Mouse (Mus musculus) WW6 (cell line): ENCODE data around the gene Bag1.
A peak's percentile ranks its signal among the peaks of the same experiment; 100 is the strongest.

ENCODE experiments used
- DNase-seq: peaks from one replicate; pipeline ENCODE4 v3.0.0-alpha.2; 2013; ENCODE audit warnings: low read depth, low spot score

The Bag1 gene

DNA sequence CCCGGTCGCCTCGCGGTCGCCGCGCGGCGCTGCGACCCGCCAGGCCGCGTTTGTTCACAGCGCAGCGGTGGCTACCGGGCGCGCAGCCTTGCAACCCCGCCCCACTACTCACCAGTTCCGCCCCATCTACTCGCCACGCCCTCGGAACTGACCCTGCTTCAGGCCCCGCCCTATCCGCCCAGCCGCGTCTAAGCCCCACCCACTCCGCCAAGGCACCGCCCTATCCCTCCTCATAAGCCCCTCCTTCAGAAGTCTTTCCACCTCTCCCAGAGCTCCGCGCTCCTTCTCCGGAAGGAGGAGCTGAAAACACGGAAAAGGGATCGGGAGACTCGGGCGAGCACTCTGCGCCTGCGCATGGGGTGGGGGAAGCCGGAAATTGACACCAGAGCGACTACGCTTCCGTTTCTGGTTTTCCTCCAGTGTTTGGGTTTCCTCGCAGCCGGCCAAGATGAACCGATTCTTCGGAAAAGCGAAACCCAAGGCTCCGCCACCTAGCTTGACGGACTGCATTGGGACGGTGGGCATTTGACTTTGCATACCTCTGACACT, at the start of gene Bag1, which contains the start of gene Chmp5:
TSS of gene Bag1 (minus strand) at position 135 of the 549 bp plus-strand sequence.
TSS of gene Chmp5 (plus strand) at position 248 of the 549 bp plus-strand sequence.
- DNase-seq, result peak; percentile 95

- no peak for DNase-seq
Observed at GRCm38 (mm10) chr4:40996302-40996701, 48.2 kb upstream of the Bag1 start.

GRCm38 (mm10) chr4:40989633-40990032, 41.5 kb upstream of the Bag1 start:
- DNase-seq, result no peak

GRCm38 (mm10) chr4:40983686-40984085, 35.6 kb upstream of the Bag1 start:
- DNase-seq, result no peak

- DNase-seq, result no peak
Observed at GRCm38 (mm10) chr4:40982486-40982885, 34.4 kb upstream of the Bag1 start.

DNA sequence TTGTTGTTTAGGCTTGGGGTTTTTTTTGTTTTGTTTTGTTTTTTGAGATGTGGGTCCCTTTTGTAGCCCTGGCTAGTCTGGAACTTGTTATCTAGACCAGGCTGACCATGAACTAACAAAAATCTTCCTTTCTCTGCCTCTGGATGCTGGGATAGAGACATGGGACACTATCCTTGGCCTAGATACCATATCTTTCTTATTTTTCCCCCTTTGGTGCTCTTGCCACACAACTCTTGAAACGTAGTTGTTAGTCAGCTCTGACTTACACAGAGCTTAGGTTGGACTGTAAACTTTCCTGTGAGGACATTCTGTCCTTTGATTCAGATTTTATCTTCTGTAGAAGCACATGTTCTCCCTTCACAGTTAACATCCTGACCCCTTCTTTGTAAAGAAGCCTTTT, 31.3 kb upstream of the Bag1 start:
- DNase-seq, result no peak

GRCm38 (mm10) chr4:40976651-40977050, 28.6 kb upstream of the Bag1 start:
- no peak for DNase-seq

- DNase-seq, result no peak
Observed at GRCm38 (mm10) chr4:40975678-40976077, 27.6 kb upstream of the Bag1 start.

DNA sequence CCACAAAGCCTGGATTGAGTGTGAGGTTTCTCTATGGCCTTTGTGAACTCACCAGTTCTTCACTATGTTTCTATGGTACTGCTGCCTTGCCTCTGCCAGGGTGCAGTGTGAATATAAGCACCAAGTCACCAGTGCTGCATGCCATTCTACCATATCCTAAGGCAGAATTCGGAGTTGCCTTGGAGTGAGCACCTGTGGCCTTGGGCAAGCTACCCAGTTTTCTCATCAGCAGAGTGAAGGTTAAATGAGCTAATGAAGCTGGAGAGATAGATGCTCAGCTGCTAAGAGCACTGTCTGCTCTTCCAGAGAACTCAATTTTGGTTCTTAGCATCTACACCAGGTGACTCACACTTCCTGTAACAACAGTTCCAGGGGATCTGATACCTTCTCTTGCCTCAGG, 25.9 kb upstream of the Bag1 start:
- DNase-seq, result no peak

GRCm38 (mm10) chr4:40971744-40972143, 23.6 kb upstream of the Bag1 start:
- DNase-seq, result peak; percentile 40

DNA sequence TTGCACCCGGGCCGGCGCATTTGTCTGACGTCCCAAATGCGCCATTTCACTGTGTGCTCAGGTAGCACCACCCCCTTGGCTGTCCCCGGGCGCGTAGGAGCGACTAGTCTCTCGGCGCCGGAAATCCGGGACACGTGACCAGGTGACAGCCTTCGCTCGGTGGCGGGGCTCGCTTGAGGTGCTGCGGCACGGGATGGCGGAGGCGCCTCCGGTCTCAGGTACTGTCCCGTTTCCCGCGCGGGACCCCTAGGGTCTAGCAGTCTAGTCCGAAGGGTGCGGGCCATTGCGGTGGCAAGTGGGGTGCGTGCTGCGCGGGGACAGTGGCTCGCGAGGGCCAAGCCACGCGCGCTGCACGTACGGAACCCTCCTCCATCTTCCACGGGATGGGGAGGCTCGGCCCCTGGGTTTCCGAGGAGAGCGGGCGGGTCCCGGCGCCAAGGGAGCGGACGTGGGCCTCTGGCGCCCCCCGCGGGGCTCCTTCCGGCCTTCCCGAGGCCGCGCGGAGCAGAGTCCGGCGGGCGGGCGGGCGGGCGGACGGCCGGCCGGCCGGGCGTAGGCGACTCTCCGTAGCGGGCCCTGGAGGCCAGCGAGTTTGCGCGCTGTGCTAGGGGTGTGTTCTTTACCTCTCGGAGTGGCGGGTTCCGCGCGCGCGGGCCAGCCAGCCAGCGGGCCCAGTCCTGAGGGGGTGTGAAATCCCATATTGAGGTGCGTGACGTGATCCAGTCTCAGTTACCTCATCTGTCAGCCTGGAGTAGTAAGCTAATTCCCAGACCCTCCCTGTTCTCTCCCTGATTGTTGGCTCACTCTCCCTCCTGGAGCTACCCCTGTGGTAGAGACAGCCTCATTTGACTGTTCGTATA, 23.0 kb upstream of the Bag1 start, which contains the start of gene Nfx1:
TSS of gene Nfx1 (plus strand) at position 65 of the 860 bp plus-strand sequence.
- peak; percentile 90 for DNase-seq

- DNase-seq, result no peak
Observed at GRCm38 (mm10) chr4:40970592-40970841, 22.4 kb upstream of the Bag1 start.

GRCm38 (mm10) chr4:40969781-40970591, 21.9 kb upstream of the Bag1 start:
- DNase-seq, result no peak

DNA sequence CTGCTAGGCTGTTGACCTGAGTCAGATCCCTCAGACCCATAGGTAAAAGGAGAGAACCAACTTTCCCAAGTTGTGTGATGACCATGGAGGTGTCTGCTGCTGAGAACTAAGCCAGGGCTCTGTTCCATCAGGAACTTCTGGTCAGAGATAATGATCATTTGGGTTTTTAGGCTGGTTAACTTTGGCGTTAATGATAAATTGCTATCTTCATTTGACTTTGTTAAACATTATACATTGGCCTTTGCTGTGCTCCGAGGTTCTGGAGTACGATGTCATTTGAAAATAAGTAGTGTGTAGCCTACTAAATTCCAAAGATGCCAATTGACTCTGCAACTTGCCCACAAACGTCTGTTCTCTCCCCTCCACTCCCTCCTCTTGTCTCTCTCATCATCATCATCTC, 21.1 kb upstream of the Bag1 start:
- no peak for DNase-seq

- no peak for DNase-seq
Observed at GRCm38 (mm10) chr4:40963536-40963935, 15.4 kb upstream of the Bag1 start.

DNA sequence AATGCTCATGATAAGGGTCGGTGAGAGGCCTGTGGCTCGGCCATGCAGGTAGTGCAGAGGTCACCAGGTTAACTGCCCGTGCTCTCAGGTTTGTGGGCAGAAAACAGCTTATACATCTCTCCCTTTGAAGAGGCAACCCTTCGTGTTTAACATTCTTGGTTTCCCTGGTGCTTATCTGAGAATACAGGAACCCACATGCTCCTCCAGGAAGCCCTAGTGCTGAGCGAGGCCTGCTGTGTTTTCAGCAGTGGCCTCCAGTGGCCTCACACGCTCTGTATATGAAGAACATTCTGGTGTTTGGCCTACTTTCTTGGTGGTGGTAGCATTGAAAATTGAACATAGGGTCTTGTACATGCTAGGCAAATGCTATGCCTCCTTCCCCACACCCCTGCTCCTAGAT, 7.8 kb upstream of the Bag1 start:
- no peak for DNase-seq

DNA sequence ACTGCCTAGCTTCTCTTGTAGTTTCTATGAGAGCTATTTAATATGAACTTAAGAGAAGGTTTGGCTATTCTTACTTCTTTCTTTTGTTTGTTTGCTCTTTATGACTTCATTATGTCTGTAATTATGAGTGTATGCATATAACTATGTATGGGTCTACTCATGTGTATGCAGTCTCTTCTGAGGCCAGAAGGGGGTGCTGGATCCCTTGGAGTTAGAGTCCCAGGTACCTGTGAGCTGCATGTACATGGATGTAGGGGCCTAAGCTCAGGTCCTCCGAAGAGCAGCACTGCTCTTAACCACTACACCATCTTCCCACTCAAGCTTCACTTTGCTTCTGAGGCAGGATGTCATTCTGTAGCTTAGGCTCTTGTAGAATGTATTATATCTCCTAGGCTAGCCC, 5.4 kb upstream of the Bag1 start:
- no peak for DNase-seq

DNA sequence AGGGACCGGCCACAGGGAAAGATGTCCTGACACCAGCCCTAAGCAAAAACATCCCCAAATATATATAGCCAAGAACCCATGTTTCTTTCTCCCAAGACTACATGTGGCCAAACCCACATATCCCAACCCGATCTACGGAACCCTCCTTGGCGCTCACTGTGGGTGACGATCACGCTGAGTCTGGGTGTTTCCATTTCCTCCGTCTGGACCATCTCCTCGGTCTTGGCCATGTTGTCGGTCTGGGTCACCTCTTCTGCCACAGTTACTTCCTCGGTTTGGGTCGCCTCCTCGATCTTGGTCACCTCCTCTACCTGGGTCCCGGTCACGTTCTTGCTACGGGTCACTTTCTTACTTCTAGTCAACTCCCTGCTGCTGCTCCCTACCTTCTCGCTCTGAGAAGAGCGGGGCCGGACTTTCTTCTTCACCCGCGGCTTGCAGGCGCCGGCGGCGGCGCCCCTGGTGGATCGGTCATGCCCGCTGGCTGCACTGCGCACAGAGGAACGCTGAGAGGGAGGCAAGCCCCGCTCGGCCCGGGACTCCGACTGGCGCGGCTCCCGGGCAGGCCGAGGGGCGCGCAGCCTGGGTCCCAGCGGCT, 432 bp downstream of the Bag1 start:
- DNase-seq, result peak; percentile 18

DNA sequence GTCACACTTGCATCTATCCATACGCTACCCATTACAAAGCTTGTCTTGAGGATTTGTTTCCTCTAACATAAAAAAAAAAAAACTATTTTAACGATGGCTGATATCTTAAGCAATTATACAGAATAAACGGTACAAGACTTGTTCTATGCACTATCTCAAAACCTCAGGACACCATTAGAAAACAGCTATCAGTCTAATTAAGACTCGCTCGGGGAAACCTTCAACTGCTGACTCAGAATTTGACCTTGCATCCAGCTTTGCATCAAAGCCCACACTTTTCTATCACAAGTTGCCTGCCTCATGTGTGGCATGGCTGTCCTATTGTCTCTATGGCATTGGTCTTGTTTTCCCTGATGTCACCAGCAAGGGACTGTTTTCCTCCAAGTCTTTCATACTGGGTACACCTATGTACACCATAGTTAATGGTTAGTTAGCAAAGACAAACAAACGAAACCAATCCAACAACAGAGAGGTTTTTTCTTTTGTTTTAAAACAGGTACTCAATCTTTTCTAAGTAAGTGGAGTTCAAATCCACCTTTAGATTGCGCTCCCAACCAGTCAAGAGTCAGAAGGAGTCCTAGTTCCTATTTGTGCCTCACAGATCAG, 1.5 kb downstream of the Bag1 start:
- DNase-seq, result no peak

DNA sequence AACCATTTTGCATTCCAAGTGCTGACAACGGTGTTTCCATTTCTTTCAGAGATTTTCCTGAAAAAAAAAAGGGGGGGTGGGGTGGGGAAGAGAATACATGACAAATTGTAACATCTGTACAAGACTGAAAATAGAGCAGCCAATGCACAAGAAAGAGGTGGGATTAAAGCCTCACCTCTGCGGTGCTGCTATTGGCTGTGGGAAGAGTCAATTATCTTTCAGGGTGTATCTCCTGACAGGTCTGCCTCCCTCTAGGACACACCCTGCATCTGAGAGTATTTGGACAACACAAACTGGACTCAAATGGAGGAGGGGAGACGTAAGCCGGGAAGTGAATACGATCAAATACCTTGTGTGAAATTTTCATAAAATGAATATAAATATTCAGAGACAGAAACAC, 4.4 kb downstream of the Bag1 start:
- DNase-seq, result no peak

GRCm38 (mm10) chr4:40938793-40939192, 9.3 kb downstream of the Bag1 start:
- no peak for DNase-seq
